Mouse (Mus musculus) cortical plate, adult 2 months (tissue): ENCODE data around the gene Gm39566. TPM values are rescaled to one million over a fixed set of nuclear protein-coding genes. Genes with fewer than 3 reads are reported as not detected.
A peak's percentile ranks its signal among the peaks of the same experiment; 100 is the strongest.

ENCODE experiments used
- H3K27ac ChIP-seq: fragments of 200-500 bp; 2 replicates; pipeline ENCODE4 v1.5.1; 2012; ENCODE audit warnings: low read length, control low read depth, inconsistent platforms; ENCODE audit not compliant: insufficient read depth
- H3K4me1 ChIP-seq: fragments of 200-500 bp; 2 replicates; pipeline ENCODE4 v1.6.1; 2011; ENCODE audit warnings: low read length; ENCODE audit not compliant: control insufficient read depth, insufficient read depth
- H3K4me3 ChIP-seq: fragments of 200-500 bp; 2 replicates; pipeline ENCODE4 v1.5.1; 2011; ENCODE audit warnings: mild to moderate bottlenecking, low read length, control low read depth; ENCODE audit not compliant: insufficient read depth
- CTCF ChIP-seq: fragments of 200-500 bp; IDR thresholded peaks from 2 replicates; pipeline ENCODE4 v1.5.1; 2011; ENCODE audit warnings: mild to moderate bottlenecking, control low read depth, low read length; ENCODE audit not compliant: insufficient read depth; ENCODE audit errors: extremely low read depth
- POLR2A ChIP-seq: fragments of 200-500 bp; IDR thresholded peaks from 2 replicates; pipeline ENCODE4 v1.6.1; 2011; ENCODE audit warnings: mild to moderate bottlenecking, low read length, control low read depth; ENCODE audit not compliant: insufficient read depth; ENCODE audit errors: extremely low read depth
- polyA plus RNA-seq: library from polyadenylated mRNA; depleted of rRNA; stranded (reverse); fragments of >200 nt; gene quantifications from 2 replicates; pipeline ENCODE4 v1.2.3, GENCODE M21; 2012; rRNA removed

Gm39566 gene
- polyA plus RNA-seq, 1 experiment: not detected

GRCm38 (mm10) chr11:69765221-69766125, 49.6 kb downstream of the Gm39566 start, which contains the start of gene Zbtb4:
Gene Zbtb4, plus strand, starts transcription at chr11:69765912.
- no peak for TF ChIP-seq CTCF
- TF ChIP-seq POLR2A: peak; percentile 35; the same call in 1 of the 2 replicates
- H3K4me1 ChIP-seq: peaks cover 15% of the 10 kb centered on the region
- peak within 1 kb of the TSS; percentile 99 for H3K4me3 ChIP-seq
- H3K27ac ChIP-seq: peak within 1 kb of the TSS; percentile 100

- TF ChIP-seq POLR2A (no peak), CTCF (peak; percentile 19; the same call in 1 of the 2 replicates)
- Histone ChIP-seq H3K4me1 (peaks cover 11% of the 10 kb centered on the region), H3K4me3 (no peak overlapping the region), H3K27ac (no peak overlapping the region)
Observed at GRCm38 (mm10) chr11:69763551-69763950, 51.5 kb downstream of the Gm39566 start.

GRCm38 (mm10) chr11:69761868-69762267, 53.2 kb downstream of the Gm39566 start, which contains the start of gene Slc35g3:
Gene Slc35g3, minus strand, starts transcription at chr11:69761968.
- Histone ChIP-seq H3K4me3 (no peak within 1 kb of the TSS), H3K27ac (no peak within 1 kb of the TSS), H3K4me1 (0 out of 2 replicates have a peak, but pooled peaks cover 1% of the 10 kb centered on the region)
- no peak for TF ChIP-seq CTCF
- TF ChIP-seq POLR2A: no peak

Other genes with a start within 250 kb of the Gm39566 start
- 13.6 and 14.3 TPM in 2 replicates for gene Wrap53, start 235.0 kb downstream of the Gm39566 start, polyA plus RNA-seq
- 33.9 and 35.1 TPM in 2 replicates for gene Trp53, start 234.9 kb downstream of the Gm39566 start, polyA plus RNA-seq
- gene Atp1b2, start 209.4 kb downstream of the Gm39566 start, polyA plus RNA-seq: 362 and 374 TPM in 2 replicates
- 0.06 and 0.08 TPM in 2 replicates for gene Shbg, start 197.4 kb downstream of the Gm39566 start, polyA plus RNA-seq
- gene Sat2, start 193.3 kb downstream of the Gm39566 start, polyA plus RNA-seq: 18.1 and 21.1 TPM in 2 replicates
- gene Fxr2, start 182.3 kb downstream of the Gm39566 start, polyA plus RNA-seq: 132 and 158 TPM in 2 replicates
- gene Sox15, start 160.0 kb downstream of the Gm39566 start, polyA plus RNA-seq: 0.25 and 0.28 TPM in 2 replicates
- gene Mpdu1, start 152.7 kb downstream of the Gm39566 start, polyA plus RNA-seq: 89.7 and 92.8 TPM in 2 replicates
- gene Cd68, start 149.1 kb downstream of the Gm39566 start, polyA plus RNA-seq: 11.3 and 13.1 TPM in 2 replicates
- gene Eif4a1, start 142.9 kb downstream of the Gm39566 start, polyA plus RNA-seq: 323 and 335 TPM in 2 replicates
- 120 and 133 TPM in 2 replicates for gene Senp3, start 133.2 kb downstream of the Gm39566 start, polyA plus RNA-seq
- gene Tnfsf13, start 129.5 kb downstream of the Gm39566 start, polyA plus RNA-seq: 6.1 and 7.5 TPM in 2 replicates
- 19.8 and 22.5 TPM in 2 replicates for gene Tnfsf12, start 119.4 kb downstream of the Gm39566 start, polyA plus RNA-seq
- gene Tnfsfm13, start 119.2 kb downstream of the Gm39566 start, polyA plus RNA-seq: 3.8 and 4.3 TPM in 2 replicates
- 21.7 and 23.2 TPM in 2 replicates for gene Polr2a, start 56.7 kb downstream of the Gm39566 start, polyA plus RNA-seq
- gene Slc35g3, start 53.3 kb downstream of the Gm39566 start, polyA plus RNA-seq: 0.06 TPM in 1 of 2 replicates, not detected in the other
- 56.7 and 58.2 TPM in 2 replicates for gene Zbtb4, start 49.4 kb downstream of the Gm39566 start, polyA plus RNA-seq
- 1.4 and 2.1 TPM in 2 replicates for gene Chrnb1, start 19.4 kb downstream of the Gm39566 start, polyA plus RNA-seq
- gene Fgf11, start 13.4 kb downstream of the Gm39566 start, polyA plus RNA-seq: 17.3 and 17.6 TPM in 2 replicates
- gene Tmem102, start 9.7 kb downstream of the Gm39566 start, polyA plus RNA-seq: 0.06 TPM in 1 of 2 replicates, not detected in the other
- not detected in 2 replicates for gene Spem2, start 3.2 kb upstream of the Gm39566 start, polyA plus RNA-seq
- gene Spem1, start 6.9 kb upstream of the Gm39566 start, polyA plus RNA-seq: 0.10 and 0.15 TPM in 2 replicates
- gene Nlgn2, start 22.5 kb upstream of the Gm39566 start, polyA plus RNA-seq: 112 and 116 TPM in 2 replicates
- 234 and 244 TPM in 2 replicates for gene Tmem256, start 23.2 kb upstream of the Gm39566 start, polyA plus RNA-seq
- 35.3 and 36.5 TPM in 2 replicates for gene Plscr3, start 31.1 kb upstream of the Gm39566 start, polyA plus RNA-seq
- 0.08 and 0.25 TPM in 2 replicates for gene Tnk1, start 43.4 kb upstream of the Gm39566 start, polyA plus RNA-seq
- gene Tmem95, start 62.7 kb upstream of the Gm39566 start, polyA plus RNA-seq: not detected in 2 replicates
- gene Kctd11, start 66.1 kb upstream of the Gm39566 start, polyA plus RNA-seq: 1.5 and 1.7 TPM in 2 replicates
- 0.13 and 0.26 TPM in 2 replicates for gene Acap1, start 80.2 kb upstream of the Gm39566 start, polyA plus RNA-seq
- 0.19 and 0.38 TPM in 2 replicates for gene 2810408A11Rik, start 85.7 kb upstream of the Gm39566 start, polyA plus RNA-seq
- gene Neurl4, start 85.8 kb upstream of the Gm39566 start, polyA plus RNA-seq: 98.3 and 107 TPM in 2 replicates
- 53.5 and 55.2 TPM in 2 replicates for gene Gps2, start 98.6 kb upstream of the Gm39566 start, polyA plus RNA-seq
- 577 and 581 TPM in 2 replicates for gene Eif5a, start 106.7 kb upstream of the Gm39566 start, polyA plus RNA-seq
- gene Ybx2, start 120.5 kb upstream of the Gm39566 start, polyA plus RNA-seq: 18.1 and 21.1 TPM in 2 replicates
- 1.5 and 1.7 TPM in 2 replicates for gene Slc2a4, start 132.9 kb upstream of the Gm39566 start, polyA plus RNA-seq
- gene Cldn7, start 149.5 kb upstream of the Gm39566 start, polyA plus RNA-seq: not detected in 2 replicates
- 121 and 139 TPM in 2 replicates for gene Ctdnep1, start 165.9 kb upstream of the Gm39566 start, polyA plus RNA-seq
- gene Elp5, start 167.2 kb upstream of the Gm39566 start, polyA plus RNA-seq: 121 and 126 TPM in 2 replicates
- gene Gabarap, start 175.8 kb upstream of the Gm39566 start, polyA plus RNA-seq: 330 and 334 TPM in 2 replicates
- 37.6 and 38.2 TPM in 2 replicates for gene Phf23, start 180.5 kb upstream of the Gm39566 start, polyA plus RNA-seq
- gene Dvl2, start 185.3 kb upstream of the Gm39566 start, polyA plus RNA-seq: 26.9 and 30.4 TPM in 2 replicates
- gene Acadvl, start 200.1 kb upstream of the Gm39566 start, polyA plus RNA-seq: 66.5 and 71.6 TPM in 2 replicates
- 816 and 828 TPM in 2 replicates for gene Dlg4, start 201.6 kb upstream of the Gm39566 start, polyA plus RNA-seq
- gene Asgr1, start 238.8 kb upstream of the Gm39566 start, polyA plus RNA-seq: 2.3 and 3.5 TPM in 2 replicates